Mouse (Mus musculus): ENCODE measurements around the gene Ccpg1. TPM values are rescaled to one million over a fixed set of nuclear protein-coding genes. Genes with fewer than 3 reads are reported as not detected.

Ccpg1 gene
- total and polyA plus RNA-seq, 3 experiments, result 15.5 to 108 (median 86.5) TPM

DNA sequence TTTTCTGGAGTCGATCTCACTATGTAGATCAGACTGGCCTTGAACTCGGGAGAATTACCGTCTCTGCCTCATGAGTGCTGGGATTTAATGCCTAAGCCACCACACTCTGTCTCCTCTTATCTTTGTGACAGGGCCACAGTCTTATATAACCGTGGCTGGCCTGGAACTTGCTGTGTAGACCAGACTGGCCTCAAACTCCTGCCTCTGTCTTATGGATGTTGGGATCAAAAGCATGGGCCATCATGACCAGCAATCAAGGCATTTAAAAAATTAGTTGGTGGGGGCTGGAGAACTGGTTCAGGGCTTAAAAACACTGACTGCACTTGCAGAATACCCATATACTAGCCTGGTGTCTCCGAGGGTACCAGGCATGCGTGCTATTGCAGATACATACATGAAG is 54.9 kb downstream of the Ccpg1 start, which contains the start of gene Pigb:
Gene Pigb, minus strand, starts transcription at position 299 of the 400 bp plus-strand sequence.
- TF ChIP-seq CTCF (IDR thresholded peaks at IDR 0.05), result no peak
- H3K27me3 ChIP-seq (ENCODE audit: control insufficient read depth, insufficient read depth, low read length), result no peaks in the 10 kb centered on the region
- no peak for DNase-seq
- peak within 1 kb of the TSS; percentile 84 for H3K27ac ChIP-seq
- WGBS, result 27% methylated on average over 6 of the region's 6 CpGs
- H3K9ac ChIP-seq (ENCODE audit: low read depth, low read length), result peak within 1 kb of the TSS; percentile 82
- intact Hi-C loops (cut with DNase I), result loop anchor here (5.0 kb wide), 2 partner anchors 72 to 73 kb away; partner anchors contain the start of gene Rsl24d1
- H3K36me3 ChIP-seq (ENCODE audit: control insufficient read depth, insufficient read depth, low read length), result no peaks in the 10 kb centered on the region
- peak within 1 kb of the TSS; percentile 88 for H3K4me3 ChIP-seq
- peaks cover 5% of the 10 kb centered on the region for H3K4me1 ChIP-seq (ENCODE audit: control insufficient read depth, insufficient read depth, low read length)
- no peaks in the 10 kb centered on the region for H3K79me2 ChIP-seq (replicated peaks; ENCODE audit: control insufficient read depth, insufficient read depth, low read length)

DNA sequence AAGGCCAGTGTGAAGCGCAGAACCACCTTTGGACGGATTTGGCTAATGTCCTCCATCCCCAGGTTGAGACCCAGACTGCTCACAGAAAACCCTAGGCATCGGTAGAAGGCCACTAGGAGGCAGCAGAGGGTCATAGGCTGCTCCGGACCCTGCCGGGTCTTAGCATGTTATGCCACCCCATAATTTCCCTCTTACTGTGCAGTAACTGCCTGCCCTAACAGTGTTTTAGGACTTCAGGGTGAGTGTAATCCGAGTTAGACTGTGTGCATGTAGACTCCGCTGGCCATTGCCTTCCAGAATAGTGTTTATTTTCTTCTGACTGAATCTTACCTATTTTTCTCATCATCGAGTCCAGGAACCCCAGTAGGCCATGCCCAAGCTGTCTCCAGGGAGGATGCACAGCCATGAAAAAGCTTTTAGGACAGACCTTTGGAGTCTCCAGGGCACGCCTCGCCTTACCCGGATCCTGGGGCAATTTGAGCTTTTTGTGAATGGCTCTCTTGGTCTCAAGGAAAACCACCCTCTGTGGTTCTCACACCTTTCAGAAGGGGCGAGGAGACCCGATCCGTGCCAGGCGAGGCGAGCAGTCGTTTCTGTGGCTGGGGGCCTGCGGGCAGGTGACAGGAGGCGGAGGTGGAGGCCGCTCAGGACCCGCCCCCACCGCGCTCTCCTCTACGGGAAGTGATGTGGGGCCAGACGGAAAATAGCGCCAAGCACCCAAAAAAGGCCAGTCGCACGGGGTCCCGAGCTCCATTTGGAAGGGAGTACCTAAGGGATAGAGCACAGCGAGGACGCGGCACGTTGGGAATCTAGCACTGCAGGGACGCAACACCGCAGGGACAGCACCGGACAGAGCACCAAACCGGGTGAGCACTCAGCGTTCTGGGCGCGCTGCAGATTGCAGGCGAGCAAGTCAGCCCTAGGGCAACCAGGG is 59.2 kb downstream of the Ccpg1 start, which contains the start of gene Rab27a:
Gene Rab27a, plus strand, starts transcription at position 709 of the 934 bp plus-strand sequence.
- Histone ChIP-seq H3K27ac (peak within 1 kb of the TSS; percentile 64), H3K36me3 (ENCODE audit: control insufficient read depth, insufficient read depth, low read length) (no peaks in the 10 kb centered on the region), H3K9ac (ENCODE audit: low read depth, low read length) (peak within 1 kb of the TSS; percentile 86), H3K4me1 (ENCODE audit: control insufficient read depth, insufficient read depth, low read length) (peaks cover 5% of the 10 kb centered on the region), H3K27me3 (ENCODE audit: control insufficient read depth, insufficient read depth, low read length) (no peaks in the 10 kb centered on the region), H3K4me3 (peak within 1 kb of the TSS; percentile 47), H3K79me2 (replicated peaks; ENCODE audit: control insufficient read depth, insufficient read depth, low read length) (no peaks in the 10 kb centered on the region)
- WGBS, result 1% methylated on average over 41 of the region's 41 CpGs
- intact Hi-C loops (cut with DNase I), result loop anchor here (1.0 to 5.0 kb wide), 4 partner anchors 22 to 77 kb away; partner anchors contain the start of gene Rsl24d1
- peak; percentile 72; the same call in 1 of the 2 replicates for TF ChIP-seq EP300 (IDR thresholded peaks at IDR 0.05; ENCODE audit: insufficient read depth, low read depth, low read length)
- TF ChIP-seq CTCF (IDR thresholded peaks at IDR 0.05), result peak; percentile 99
- TF ChIP-seq POLR2A (IDR thresholded peaks at IDR 0.05; ENCODE audit: insufficient read depth, low read depth, low read length), result peak; percentile 62
- DNase-seq, result peak; percentile 81 to 82

DNA sequence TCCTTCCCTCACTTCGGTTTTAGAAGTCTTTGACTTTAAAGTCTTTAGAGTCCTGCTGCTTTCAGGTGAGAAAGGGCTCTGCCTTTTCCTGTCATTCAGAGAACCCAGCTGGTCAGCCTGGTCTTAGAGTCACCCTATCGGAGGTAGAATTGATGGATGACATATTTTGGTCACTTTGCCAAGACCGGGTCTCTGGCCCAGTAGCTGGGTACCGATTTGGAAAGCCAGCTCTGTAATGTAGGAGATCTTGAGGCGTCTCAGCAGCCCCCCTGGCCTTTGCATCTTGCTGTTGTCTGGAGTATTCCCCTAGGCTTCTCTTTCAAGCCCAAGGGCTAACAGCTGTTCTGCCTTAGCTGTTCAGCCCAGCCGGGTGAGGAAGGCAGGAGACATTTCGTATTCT is 60.0 kb downstream of the Ccpg1 start:
- H3K27ac ChIP-seq, result peak overlapping the region; percentile 64
- 15% methylated on average over 7 of the region's 7 CpGs for WGBS

DNA sequence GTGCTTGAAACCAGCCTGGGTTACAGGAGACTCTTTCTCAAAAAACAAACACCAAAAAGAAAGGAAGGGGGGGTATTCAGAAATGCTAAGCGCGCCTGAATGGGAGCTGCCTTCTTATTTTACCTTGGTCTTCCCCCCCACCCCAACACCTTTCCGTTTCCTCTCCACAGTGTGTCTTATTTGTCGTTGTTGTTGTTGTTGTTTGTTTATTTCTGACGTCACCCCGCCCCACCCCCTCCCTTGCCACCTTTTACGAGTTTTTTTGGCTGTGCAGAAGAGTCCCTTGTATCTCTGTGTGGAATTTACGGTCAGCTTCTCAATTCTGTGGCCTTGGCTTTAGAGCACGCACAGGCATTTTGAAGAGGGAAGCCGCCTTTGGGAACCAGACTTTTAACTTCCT is 60.5 kb downstream of the Ccpg1 start:
- 67% methylated on average over 10 of the region's 10 CpGs for WGBS

More for the DNA sequence above, 60.0 kb downstream of the Ccpg1 start:
- H3K4me3 ChIP-seq, result peak overlapping the region; percentile 47
- no peaks in the 10 kb centered on the region for H3K36me3 ChIP-seq (ENCODE audit: control insufficient read depth, insufficient read depth, low read length)
- intact Hi-C loops (cut with DNase I), result loop anchor here (2.0 kb wide), 1 partner anchor 22 kb away; no protein-coding TSS in a partner anchor
- H3K79me2 ChIP-seq (replicated peaks; ENCODE audit: control insufficient read depth, insufficient read depth, low read length), result no peaks in the 10 kb centered on the region
- DNase-seq, result peak in 1 of 2 experiments; percentile 10
- no peaks in the 10 kb centered on the region for H3K27me3 ChIP-seq (ENCODE audit: control insufficient read depth, insufficient read depth, low read length)
- peak overlapping the region; percentile 86 for H3K9ac ChIP-seq (ENCODE audit: low read depth, low read length)
- H3K4me1 ChIP-seq (ENCODE audit: control insufficient read depth, insufficient read depth, low read length), result peaks cover 3% of the 10 kb centered on the region
- no peak for TF ChIP-seq EP300 (IDR thresholded peaks at IDR 0.05; ENCODE audit: insufficient read depth, low read depth, low read length)
- TF ChIP-seq CTCF (IDR thresholded peaks at IDR 0.05), result no peak
- TF ChIP-seq POLR2A (IDR thresholded peaks at IDR 0.05; ENCODE audit: insufficient read depth, low read depth, low read length), result no peak

DNA sequence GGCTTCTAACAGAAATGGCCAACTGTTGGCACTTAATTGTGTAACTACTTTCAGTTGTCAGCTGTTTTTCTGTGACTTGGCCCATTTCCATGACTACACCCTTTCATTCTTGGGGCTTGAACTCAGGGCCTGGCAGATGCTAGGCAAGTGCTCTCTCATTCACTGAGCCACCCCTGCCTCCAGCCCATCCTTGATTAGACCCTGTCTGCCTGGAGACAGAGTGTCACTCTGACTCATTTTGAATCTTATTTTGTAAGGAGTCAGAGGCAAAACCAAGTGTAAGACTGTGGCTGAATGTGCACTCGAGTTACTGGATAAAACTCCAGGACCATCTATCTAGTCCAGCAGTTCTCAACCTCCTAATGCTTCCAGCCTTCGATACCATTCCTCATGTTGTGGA is 62.7 kb downstream of the Ccpg1 start:
- no peak overlapping the region for H3K27ac ChIP-seq
- intact Hi-C loops (cut with DNase I), result no loop called here
- no peak overlapping the region for H3K4me3 ChIP-seq
- no peak overlapping the region for H3K9ac ChIP-seq (ENCODE audit: low read depth, low read length)
- peaks cover 1% of the 10 kb centered on the region; the same call in 1 of the 2 replicates for H3K4me1 ChIP-seq (ENCODE audit: control insufficient read depth, insufficient read depth, low read length)
- 79% methylated on average over 2 of the region's 2 CpGs for WGBS
- H3K36me3 ChIP-seq (ENCODE audit: control insufficient read depth, insufficient read depth, low read length), result no peaks in the 10 kb centered on the region
- TF ChIP-seq EP300 (IDR thresholded peaks at IDR 0.05; ENCODE audit: insufficient read depth, low read depth, low read length), result no peak
- no peak for TF ChIP-seq CTCF (IDR thresholded peaks at IDR 0.05)
- no peak for TF ChIP-seq POLR2A (IDR thresholded peaks at IDR 0.05; ENCODE audit: insufficient read depth, low read depth, low read length)
- H3K79me2 ChIP-seq (replicated peaks; ENCODE audit: control insufficient read depth, insufficient read depth, low read length), result no peaks in the 10 kb centered on the region
- no peak for DNase-seq
- H3K27me3 ChIP-seq (ENCODE audit: control insufficient read depth, insufficient read depth, low read length), result no peaks in the 10 kb centered on the region

More for the DNA sequence above, 60.5 kb downstream of the Ccpg1 start:
- Histone ChIP-seq H3K9ac (ENCODE audit: low read depth, low read length) (no peak overlapping the region; the same call in 1 of the 2 replicates), H3K27me3 (ENCODE audit: control insufficient read depth, insufficient read depth, low read length) (no peaks in the 10 kb centered on the region), H3K4me1 (ENCODE audit: control insufficient read depth, insufficient read depth, low read length) (peaks cover 1% of the 10 kb centered on the region; the same call in 1 of the 2 replicates), H3K4me3 (no peak overlapping the region), H3K79me2 (replicated peaks; ENCODE audit: control insufficient read depth, insufficient read depth, low read length) (no peaks in the 10 kb centered on the region), H3K27ac (no peak overlapping the region; the same call in 1 of the 2 replicates), H3K36me3 (ENCODE audit: control insufficient read depth, insufficient read depth, low read length) (no peaks in the 10 kb centered on the region)
- intact Hi-C loops (cut with DNase I), result loop anchor here (2.0 kb wide), 1 partner anchor 21 kb away; no protein-coding TSS in a partner anchor
- no peak for DNase-seq
- no peak for TF ChIP-seq EP300 (IDR thresholded peaks at IDR 0.05; ENCODE audit: insufficient read depth, low read depth, low read length)
- no peak for TF ChIP-seq CTCF (IDR thresholded peaks at IDR 0.05)
- no peak for TF ChIP-seq POLR2A (IDR thresholded peaks at IDR 0.05; ENCODE audit: insufficient read depth, low read depth, low read length)

Data from heart, adult 2 months (tissue).